In genomic region chr5:149101869-149102268, GRCm38 (mm10) we compare ENCODE assay signal across 19 mouse cellular contexts.
DNase-seq lines count a peak whose midpoint lies in the region; TF ChIP-seq lines count a peak whose summit lies in the region.
"Had no signal": no experiment of that assay in that cellular context is flagged by ENCODE, and none has a peak within 500 bp of the region (broad histone marks: within the 10 kb centered on the region; RNA-seq: fewer than 3 reads in every experiment).

No protein-coding gene starts in this region.

- no peaks in the 10 kb centered on the region for H3K27me3 ChIP-seq in testis, adult 2 months (ENCODE audit: control insufficient read depth, insufficient read depth, low read length)
- H3K27me3 ChIP-seq in thymus, adult 2 months (ENCODE audit: control insufficient read depth, insufficient read depth, low read length) = no peaks in the 10 kb centered on the region
- H3K27me3 ChIP-seq: heart, embryonic 15.5 days; hindbrain, embryonic 13.5 days; midbrain, embryonic 15.5 days had no signal

- no peaks in the 10 kb centered on the region for H3K4me1 ChIP-seq in testis, adult 2 months (ENCODE audit: control insufficient read depth, insufficient read depth, low read length)
- H3K4me1 ChIP-seq in thymus, adult 2 months (replicated peaks; ENCODE audit: control insufficient read depth, insufficient read depth, low read length) = peaks cover 9% of the 10 kb centered on the region
- H3K4me1 ChIP-seq: heart, embryonic 15.5 days; hindbrain, embryonic 13.5 days had no signal

- H3K4me3 ChIP-seq in layer of hippocampus, adult 2 months = no peak overlapping the region
- H3K4me3 ChIP-seq in testis, adult 2 months (ENCODE audit: control insufficient read depth, low read depth, low read length) = peak overlapping the region; percentile 29
- no peak overlapping the region for H3K4me3 ChIP-seq in thymus, adult 2 months (ENCODE audit: control insufficient read depth, insufficient read depth, low read length)
- H3K4me3 ChIP-seq: heart, embryonic 15.5 days; hindbrain, embryonic 13.5 days; midbrain, embryonic 15.5 days had no signal

- peak; percentile 47 for TF ChIP-seq CTCF in layer of hippocampus, adult 2 months (conservative IDR thresholded peaks at IDR 0.05)
- TF ChIP-seq CTCF in testis, adult 2 months (IDR thresholded peaks at IDR 0.05; ENCODE audit: control insufficient read depth, insufficient read depth, insufficient replicate concordance, low read depth, low read length) = peak; percentile 34; the same call in 1 of the 2 replicates
- peak; percentile 27; the same call in 1 of the 2 replicates for TF ChIP-seq CTCF in brain, embryonic 14.5 days (IDR thresholded peaks at IDR 0.05; ENCODE audit: borderline replicate concordance, extremely low read depth, insufficient read depth, insufficient read length)
- TF ChIP-seq CTCF in thymus, adult 2 months (IDR thresholded peaks at IDR 0.05; ENCODE audit: borderline replicate concordance, control insufficient read depth, extremely low read depth, insufficient read depth, low read length, poor library complexity) = no peak

- H3K36me3 ChIP-seq in testis, adult 2 months (ENCODE audit: control insufficient read depth, insufficient read depth, low read length) = no peaks in the 10 kb centered on the region
- H3K36me3 ChIP-seq in thymus, adult 2 months (ENCODE audit: control insufficient read depth, insufficient read depth, low read length) = no peaks in the 10 kb centered on the region
- H3K36me3 ChIP-seq: G1E; heart, embryonic 15.5 days; hindbrain, embryonic 13.5 days; midbrain, embryonic 15.5 days had no signal

- WGBS in thymus, adult 2 months = 94% methylated on average over 6 of the region's 6 CpGs

- H3K27ac ChIP-seq in layer of hippocampus, adult 2 months = no peak overlapping the region
- H3K27ac ChIP-seq in testis, adult 2 months (ENCODE audit: control insufficient read depth, insufficient read depth, low read depth, low read length) = no peak overlapping the region
- no peak overlapping the region for H3K27ac ChIP-seq in thymus, adult 2 months (ENCODE audit: control insufficient read depth, insufficient read depth, low read length)
- H3K27ac ChIP-seq: heart, embryonic 15.5 days; hindbrain, embryonic 13.5 days; midbrain, embryonic 15.5 days had no signal

- TF ChIP-seq POLR2A in testis, adult 2 months (IDR thresholded peaks at IDR 0.05; ENCODE audit: control insufficient read depth, low read depth, low read length) = no peak
- no peak for TF ChIP-seq POLR2A in brain, embryonic 14.5 days (IDR thresholded peaks at IDR 0.05; ENCODE audit: borderline replicate concordance, extremely low read depth, insufficient read depth, insufficient read length, poor library complexity, severe bottlenecking)
- TF ChIP-seq POLR2A in thymus, adult 2 months (IDR thresholded peaks at IDR 0.05; ENCODE audit: control insufficient read depth, extremely low read depth, insufficient read depth, low read length, poor library complexity) = no peak

- no peak for DNase-seq in layer of hippocampus, adult 2 months (ENCODE audit: low spot score in 2 of 2)
- DNase-seq in layer of hippocampus, adult 9-10 months (ENCODE audit: low spot score) = no peak
- no peak for DNase-seq in testis, postnatal 10 days (ENCODE audit: low spot score)
- DNase-seq in brain, embryonic 14.5 days (ENCODE audit: low read depth) = no peak
- no peak for DNase-seq in cerebellum, adult 9-10 months
- no peak for DNase-seq in thymus, adult 2 months
- no peak for DNase-seq in thymus, postnatal 25 days
- DNase-seq: cerebellum, adult 11 months; forebrain, postnatal 0 days; gastrocnemius, postnatal 36 days; kidney, adult 2 months; kidney, postnatal 36 days; layer of hippocampus, postnatal 36 days; lung, postnatal 10 days had no signal
